Mouse (Mus musculus) limb, embryonic 11.5 days (tissue): Measurements from ENCODE around the gene Nfyb. TPM values are rescaled to one million over a fixed set of nuclear protein-coding genes. Genes with fewer than 3 reads are reported as not detected.
A peak's percentile ranks its signal among the peaks of the same experiment; 100 is the strongest.

Experiments used
- ATAC-seq: fragments of 200-750 bp; cut with Nextera tagmentation; 2 replicates; pipeline ENCODE4 v1.8.0; 2017; ENCODE audit warnings: low read depth; ENCODE audit not compliant: insufficient number of reproducible peaks, low FRiP score, low TSS enrichment
- DNase-seq: peaks from one replicate; pipeline ENCODE4 v3.0.0-alpha.2; 2015; ENCODE audit warnings: low spot score
- H3K27ac ChIP-seq: fragments of 300-500 bp; sonication (generic); replicated peaks from 2 replicates; pipeline ENCODE4 v1.5.1; 2014; ENCODE audit warnings: low read depth, mild to moderate bottlenecking, low read length
- H3K27me3 ChIP-seq: fragments of 300-500 bp; sonication (generic); 2 replicates; pipeline ENCODE4 v1.6.1; 2014; ENCODE audit warnings: mild to moderate bottlenecking, low read length, mixed read lengths; ENCODE audit not compliant: control insufficient read depth, insufficient read depth
- H3K36me3 ChIP-seq: fragments of 300-500 bp; sonication (generic); 2 replicates; pipeline ENCODE4 v1.6.1; 2014; ENCODE audit warnings: mild to moderate bottlenecking, low read length, moderate library complexity, mixed read lengths; ENCODE audit not compliant: control insufficient read depth, insufficient read depth
- H3K4me1 ChIP-seq: fragments of 300-500 bp; sonication (generic); 2 replicates; pipeline ENCODE4 v1.6.1; 2014; ENCODE audit warnings: low read length, mixed read lengths; ENCODE audit not compliant: control insufficient read depth, insufficient read depth
- H3K4me2 ChIP-seq: fragments of 300-500 bp; sonication (generic); 2 replicates; pipeline ENCODE4 v1.6.1; 2014; ENCODE audit warnings: low read depth, mild to moderate bottlenecking, moderate library complexity; ENCODE audit not compliant: severe bottlenecking
- H3K4me3 ChIP-seq: fragments of 300-500 bp; sonication (generic); 2 replicates; pipeline ENCODE4 v1.5.1; 2014; ENCODE audit warnings: low read depth, low read length
- H3K9ac ChIP-seq: fragments of 300-500 bp; sonication (generic); 2 replicates; pipeline ENCODE4 v1.6.1; 2014; ENCODE audit warnings: mild to moderate bottlenecking, low read length
- H3K9me3 ChIP-seq: fragments of 300-500 bp; sonication (generic); 2 replicates; pipeline ENCODE4 v1.6.1; 2016; ENCODE audit warnings: low read length; ENCODE audit not compliant: control insufficient read depth
- WGBS: fragments of 180-500 bp; shearing (Covaris S2); extraction: QIAGEN DNeasy Blood & Tissue Kit; methylation state at CpG from one replicate; pipeline ENCODE4 v1.1.7; 2014; 5-methylcytosine and 5-hydroxymethylcytosine counted together
- polyA plus RNA-seq: library from polyadenylated mRNA; unstranded; fragments of >200 nt; fragmentation: Nextera tagmentation; extraction: Ambion mirVana; gene quantifications from 2 replicates; pipeline ENCODE4 v1.2.1, GENCODE M21; 2014

Gene Nfyb
- polyA plus RNA-seq, 1 experiment from 2014 or later = 74.4 TPM

DNA sequence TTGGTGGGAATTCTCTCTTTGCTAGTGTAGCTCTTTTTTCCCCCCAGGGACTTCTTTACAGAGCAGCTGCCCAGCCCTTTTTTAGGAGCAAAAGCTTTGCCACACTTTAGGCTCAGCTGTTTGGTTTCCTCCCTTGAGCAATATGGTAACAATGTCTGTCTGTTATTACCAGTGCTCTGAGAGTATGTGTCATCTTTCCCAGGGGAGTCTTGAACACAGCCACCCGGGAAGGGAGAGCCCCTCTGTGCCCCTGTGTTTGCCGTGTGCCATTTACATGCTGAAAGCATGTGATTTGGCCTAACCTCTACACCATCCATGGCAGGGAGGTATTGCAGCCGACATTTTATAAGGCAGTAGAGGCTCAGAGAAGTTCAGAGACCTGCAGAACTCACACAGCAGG lies 40.5 kb upstream of the Nfyb start:
- Histone ChIP-seq H3K9me3 (no peaks in the 10 kb centered on the region), H3K9ac (no peak overlapping the region), H3K4me1 (no peaks in the 10 kb centered on the region), H3K4me3 (no peak overlapping the region), H3K36me3 (no peaks in the 10 kb centered on the region), H3K27ac (no peak overlapping the region), H3K4me2 (no peak overlapping the region), H3K27me3 (no peaks in the 10 kb centered on the region)
- WGBS = 71% methylated on average over 3 of the region's 3 CpGs
- DNase-seq = no peak
- no peak for ATAC-seq

DNA sequence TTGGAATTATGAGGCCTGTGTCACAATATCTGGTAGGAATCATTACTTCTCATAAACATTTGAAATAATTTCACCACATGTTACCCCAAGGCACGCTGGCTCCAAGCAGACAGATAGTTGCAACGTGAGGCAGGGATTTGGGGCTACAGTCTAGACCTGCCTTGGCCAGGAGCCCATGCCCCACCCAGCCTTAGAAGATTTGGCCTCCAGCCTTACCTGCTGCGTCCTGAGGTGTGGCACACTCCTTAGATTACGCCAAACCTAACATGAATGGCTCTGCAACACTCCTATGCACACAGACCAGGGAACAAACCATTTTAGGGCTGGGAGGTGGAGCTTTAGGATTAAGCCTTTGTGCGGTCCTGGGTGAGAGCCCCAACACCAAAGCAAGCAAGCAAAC lies 36.1 kb upstream of the Nfyb start:
- H3K4me2 ChIP-seq = no peak overlapping the region
- ATAC-seq (no peak), DNase-seq (no peak)
- no peaks in the 10 kb centered on the region for H3K36me3 ChIP-seq
- no peak overlapping the region for H3K9ac ChIP-seq
- H3K27ac ChIP-seq = no peak overlapping the region
- WGBS = 75% methylated on average over 5 of the region's 5 CpGs
- no peaks in the 10 kb centered on the region for H3K27me3 ChIP-seq
- no peak overlapping the region for H3K4me3 ChIP-seq
- H3K9me3 ChIP-seq = no peaks in the 10 kb centered on the region
- H3K4me1 ChIP-seq = 0 out of 2 replicates have a peak, but pooled peaks cover under 1% of the 10 kb centered on the region

DNA sequence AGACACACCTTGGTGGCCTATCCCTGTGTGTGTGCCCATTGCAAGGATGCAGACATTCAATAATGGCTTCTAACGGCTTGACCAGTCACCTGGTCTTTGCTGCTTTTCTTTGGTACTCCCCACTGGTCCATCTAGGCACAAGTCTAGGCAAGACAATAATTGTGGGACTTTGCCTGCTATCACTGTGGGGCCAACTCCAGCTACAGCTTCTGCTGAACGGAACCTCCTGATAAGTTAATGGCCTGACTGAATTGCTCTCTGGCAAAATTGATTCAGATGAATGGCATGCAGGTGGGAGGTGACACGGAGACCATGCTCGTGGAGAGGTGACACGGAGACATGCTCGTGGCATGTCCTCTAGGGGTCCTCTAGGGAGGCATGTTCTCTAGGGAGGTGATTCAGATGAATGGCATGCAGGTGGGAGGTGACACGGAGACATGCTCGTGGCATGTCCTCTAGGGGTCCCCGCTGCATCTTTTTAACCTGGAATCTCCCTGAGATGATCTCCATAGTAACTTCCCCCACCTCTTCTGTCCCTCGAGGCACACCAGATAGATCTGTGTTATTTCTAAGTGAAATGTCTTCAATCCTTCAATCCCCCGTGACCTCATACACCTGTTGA lies 34.5 kb upstream of the Nfyb start:
- no peak for DNase-seq
- H3K4me2 ChIP-seq = no peak overlapping the region
- no peaks in the 10 kb centered on the region for H3K27me3 ChIP-seq
- H3K36me3 ChIP-seq = no peaks in the 10 kb centered on the region
- H3K4me3 ChIP-seq = no peak overlapping the region
- 64% methylated on average over 11 of the region's 11 CpGs for WGBS
- H3K4me1 ChIP-seq = 0 out of 2 replicates have a peak, but pooled peaks cover 3% of the 10 kb centered on the region
- H3K9me3 ChIP-seq = no peaks in the 10 kb centered on the region
- ATAC-seq = no peak
- no peak overlapping the region for H3K27ac ChIP-seq
- no peak overlapping the region for H3K9ac ChIP-seq

DNA sequence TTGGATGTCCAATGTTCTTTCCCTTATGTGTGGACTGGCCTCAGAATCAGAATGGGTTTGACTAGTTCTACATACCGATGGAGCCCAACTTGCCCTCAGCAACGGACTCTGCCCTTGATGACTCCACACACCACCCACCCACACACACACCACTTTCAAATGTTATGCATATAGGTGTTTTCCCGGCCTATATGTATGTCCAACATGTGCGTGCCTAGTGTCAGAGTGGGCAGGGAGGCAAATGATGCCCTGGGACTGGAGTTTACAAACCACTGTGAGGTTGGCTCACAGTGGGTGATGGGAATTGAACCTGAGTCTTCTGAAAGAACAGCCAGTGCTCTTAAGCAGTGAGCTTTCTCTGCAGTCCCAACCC lies 33.2 kb upstream of the Nfyb start:
- DNase-seq (no peak), ATAC-seq (no peak)
- Histone ChIP-seq H3K4me1 (0 out of 2 replicates have a peak, but pooled peaks cover 3% of the 10 kb centered on the region), H3K9ac (no peak overlapping the region), H3K36me3 (no peaks in the 10 kb centered on the region), H3K27ac (no peak overlapping the region), H3K4me3 (no peak overlapping the region), H3K4me2 (no peak overlapping the region), H3K9me3 (no peaks in the 10 kb centered on the region), H3K27me3 (no peaks in the 10 kb centered on the region)
- WGBS = 88% methylated on average over 4 of the region's 4 CpGs

- no peak for ATAC-seq
- DNase-seq = no peak
- Histone ChIP-seq H3K9ac (no peak overlapping the region), H3K9me3 (no peaks in the 10 kb centered on the region), H3K4me3 (no peak overlapping the region), H3K27ac (no peak overlapping the region), H3K4me2 (no peak overlapping the region), H3K27me3 (no peaks in the 10 kb centered on the region), H3K4me1 (0 out of 2 replicates have a peak, but pooled peaks cover 3% of the 10 kb centered on the region), H3K36me3 (no peaks in the 10 kb centered on the region)
- 47% methylated on average over 12 of the region's 12 CpGs for WGBS
Measured at GRCm38 (mm10) chr10:82796471-82797118, 32.7 kb upstream of the Nfyb start.

- Histone ChIP-seq H3K4me1 (0 out of 2 replicates have a peak, but pooled peaks cover 3% of the 10 kb centered on the region), H3K9me3 (no peaks in the 10 kb centered on the region), H3K27me3 (no peaks in the 10 kb centered on the region), H3K27ac (no peak overlapping the region), H3K9ac (no peak overlapping the region), H3K36me3 (no peaks in the 10 kb centered on the region), H3K4me2 (no peak overlapping the region), H3K4me3 (no peak overlapping the region)
- ATAC-seq (no peak), DNase-seq (no peak)
- WGBS = 52% methylated on average over 8 of the region's 8 CpGs
Measured at GRCm38 (mm10) chr10:82795767-82796166, 31.8 kb upstream of the Nfyb start.

GRCm38 (mm10) chr10:82795071-82795731 lies 31.3 kb upstream of the Nfyb start:
- Histone ChIP-seq H3K9me3 (no peaks in the 10 kb centered on the region), H3K36me3 (no peaks in the 10 kb centered on the region), H3K4me1 (0 out of 2 replicates have a peak, but pooled peaks cover 3% of the 10 kb centered on the region), H3K4me2 (no peak overlapping the region), H3K4me3 (no peak overlapping the region), H3K27me3 (no peaks in the 10 kb centered on the region), H3K9ac (no peak overlapping the region), H3K27ac (no peak overlapping the region)
- ATAC-seq (peak; percentile 72; the same call in 1 of the 2 replicates), DNase-seq (no peak)
- 41% methylated on average over 15 of the region's 15 CpGs for WGBS

GRCm38 (mm10) chr10:82792311-82792710 lies 28.4 kb upstream of the Nfyb start:
- WGBS = 56% methylated on average over 2 of the region's 2 CpGs
- DNase-seq (no peak), ATAC-seq (no peak)
- H3K4me2 ChIP-seq = no peak overlapping the region
- H3K9ac ChIP-seq = no peak overlapping the region
- H3K9me3 ChIP-seq = no peaks in the 10 kb centered on the region
- H3K36me3 ChIP-seq = no peaks in the 10 kb centered on the region
- no peak overlapping the region for H3K4me3 ChIP-seq
- H3K27ac ChIP-seq = no peak overlapping the region
- H3K4me1 ChIP-seq = 0 out of 2 replicates have a peak, but pooled peaks cover 3% of the 10 kb centered on the region
- H3K27me3 ChIP-seq = no peaks in the 10 kb centered on the region
